Mouse (Mus musculus): ENCODE measurements at regions not wholly inside any gene's neighbourhood (a gene's known extent, or its start where the extent isn't known, plus 50 kb on each side); places are given as distances from the start of the nearest gene placed in this dataset.

- H3K27me3 ChIP-seq: no peaks in the 10 kb centered on the region
- H3K4me3 ChIP-seq: no peak overlapping the region
- H3K4me2 ChIP-seq (replicated peaks): no peak overlapping the region
- ATAC-seq (replicated peaks): no peak
- H3K9ac ChIP-seq (replicated peaks): no peak overlapping the region
- no peaks in the 10 kb centered on the region for H3K4me1 ChIP-seq
- no peak overlapping the region for H3K27ac ChIP-seq (replicated peaks)
- no peaks in the 10 kb centered on the region for H3K9me3 ChIP-seq
- WGBS: 83% methylated on average over 2 of the region's 2 CpGs
- H3K36me3 ChIP-seq: no peaks in the 10 kb centered on the region
These were observed 361.6 kb upstream of the Edil3 start for GRCm38 (mm10) chr13:88459474-88460173.

- Histone ChIP-seq H3K4me3 (no peak overlapping the region), H3K9me3 (no peaks in the 10 kb centered on the region), H3K27me3 (no peaks in the 10 kb centered on the region), H3K9ac (replicated peaks) (no peak overlapping the region), H3K36me3 (no peaks in the 10 kb centered on the region), H3K4me2 (replicated peaks) (no peak overlapping the region), H3K4me1 (no peaks in the 10 kb centered on the region), H3K27ac (replicated peaks) (no peak overlapping the region)
- 60% methylated on average over 10 of the region's 10 CpGs for WGBS
- ATAC-seq (replicated peaks): peak; percentile 67; the same call in 1 of the 2 replicates
These were observed 331.2 kb upstream of the Edil3 start for GRCm38 (mm10) chr13:88490104-88490503.

GRCm38 (mm10) chr13:88510850-88511554, 310.3 kb upstream of the Edil3 start:
- Histone ChIP-seq H3K4me2 (replicated peaks) (no peak overlapping the region), H3K4me1 (no peaks in the 10 kb centered on the region), H3K9ac (replicated peaks) (no peak overlapping the region), H3K9me3 (no peaks in the 10 kb centered on the region), H3K27ac (replicated peaks) (no peak overlapping the region), H3K36me3 (no peaks in the 10 kb centered on the region), H3K4me3 (no peak overlapping the region), H3K27me3 (no peaks in the 10 kb centered on the region)
- 94% methylated on average over 1 of the region's 1 CpGs for WGBS
- no peak for ATAC-seq (replicated peaks)

GRCm38 (mm10) chr13:88534796-88535195, 286.5 kb upstream of the Edil3 start:
- no peaks in the 10 kb centered on the region for H3K9me3 ChIP-seq
- H3K4me3 ChIP-seq: no peak overlapping the region
- ATAC-seq (replicated peaks): no peak
- H3K4me2 ChIP-seq (replicated peaks): no peak overlapping the region
- H3K4me1 ChIP-seq: no peaks in the 10 kb centered on the region
- no peak overlapping the region for H3K27ac ChIP-seq (replicated peaks)
- H3K36me3 ChIP-seq: no peaks in the 10 kb centered on the region
- H3K9ac ChIP-seq (replicated peaks): no peak overlapping the region
- no peaks in the 10 kb centered on the region for H3K27me3 ChIP-seq

GRCm38 (mm10) chr13:88554504-88554903, 266.8 kb upstream of the Edil3 start:
- WGBS: 48% methylated on average over 2 of the region's 2 CpGs
- Histone ChIP-seq H3K36me3 (no peaks in the 10 kb centered on the region), H3K9me3 (no peaks in the 10 kb centered on the region), H3K4me1 (no peaks in the 10 kb centered on the region), H3K9ac (replicated peaks) (no peak overlapping the region), H3K27me3 (no peaks in the 10 kb centered on the region), H3K4me3 (no peak overlapping the region), H3K27ac (replicated peaks) (peak overlapping the region; percentile 62; the same call in 1 of the 2 replicates), H3K4me2 (replicated peaks) (no peak overlapping the region)
- peak; percentile 98 for ATAC-seq (replicated peaks)

- no peak overlapping the region for H3K27ac ChIP-seq (replicated peaks)
- ATAC-seq (replicated peaks): peak; percentile 53; the same call in 1 of the 2 replicates
- H3K9me3 ChIP-seq: no peaks in the 10 kb centered on the region
- H3K4me1 ChIP-seq: no peaks in the 10 kb centered on the region
- no peak overlapping the region for H3K4me3 ChIP-seq
- H3K9ac ChIP-seq (replicated peaks): no peak overlapping the region
- no peaks in the 10 kb centered on the region for H3K36me3 ChIP-seq
- H3K4me2 ChIP-seq (replicated peaks): no peak overlapping the region
- 45% methylated on average over 1 of the region's 1 CpGs for WGBS
- no peaks in the 10 kb centered on the region for H3K27me3 ChIP-seq
These were observed 256.3 kb upstream of the Edil3 start for GRCm38 (mm10) chr13:88564978-88565377.

- Histone ChIP-seq H3K27ac (replicated peaks) (no peak overlapping the region), H3K9ac (replicated peaks) (no peak overlapping the region), H3K9me3 (no peaks in the 10 kb centered on the region), H3K27me3 (no peaks in the 10 kb centered on the region), H3K4me3 (no peak overlapping the region), H3K4me2 (replicated peaks) (no peak overlapping the region), H3K36me3 (no peaks in the 10 kb centered on the region), H3K4me1 (no peaks in the 10 kb centered on the region)
- WGBS: 72% methylated on average over 1 of the region's 1 CpGs
- ATAC-seq (replicated peaks): no peak
These were observed 219.0 kb upstream of the Edil3 start for GRCm38 (mm10) chr13:88602244-88602643.

GRCm38 (mm10) chr13:88610610-88611009, 210.7 kb upstream of the Edil3 start:
- H3K27me3 ChIP-seq: no peaks in the 10 kb centered on the region
- no peaks in the 10 kb centered on the region for H3K9me3 ChIP-seq
- H3K27ac ChIP-seq (replicated peaks): no peak overlapping the region
- H3K36me3 ChIP-seq: no peaks in the 10 kb centered on the region
- H3K4me2 ChIP-seq (replicated peaks): no peak overlapping the region
- no peak overlapping the region for H3K4me3 ChIP-seq
- H3K4me1 ChIP-seq: no peaks in the 10 kb centered on the region
- ATAC-seq (replicated peaks): no peak
- H3K9ac ChIP-seq (replicated peaks): no peak overlapping the region
- WGBS: 59% methylated on average over 2 of the region's 2 CpGs

- H3K9me3 ChIP-seq: no peaks in the 10 kb centered on the region
- H3K27ac ChIP-seq (replicated peaks): no peak overlapping the region
- no peaks in the 10 kb centered on the region for H3K27me3 ChIP-seq
- H3K9ac ChIP-seq (replicated peaks): no peak overlapping the region
- no peaks in the 10 kb centered on the region for H3K4me1 ChIP-seq
- H3K4me3 ChIP-seq: no peak overlapping the region
- no peak for ATAC-seq (replicated peaks)
- no peak overlapping the region for H3K4me2 ChIP-seq (replicated peaks)
- 73% methylated on average over 3 of the region's 3 CpGs for WGBS
- no peaks in the 10 kb centered on the region for H3K36me3 ChIP-seq
These were observed 208.0 kb upstream of the Edil3 start for GRCm38 (mm10) chr13:88613231-88613630.

- Histone ChIP-seq H3K27me3 (no peaks in the 10 kb centered on the region), H3K27ac (replicated peaks) (peak overlapping the region; percentile 54; the same call in 1 of the 2 replicates), H3K36me3 (no peaks in the 10 kb centered on the region), H3K4me1 (0 out of 2 replicates have a peak, but pooled peaks cover 3% of the 10 kb centered on the region), H3K9me3 (no peaks in the 10 kb centered on the region), H3K4me3 (no peak overlapping the region), H3K9ac (replicated peaks) (no peak overlapping the region), H3K4me2 (replicated peaks) (no peak overlapping the region)
- WGBS: 71% methylated on average over 2 of the region's 2 CpGs
- 0 out of 2 replicates have a peak, but pooled peaks have one; percentile 60 for ATAC-seq (replicated peaks)
These were observed 171.1 kb upstream of the Edil3 start for GRCm38 (mm10) chr13:88650135-88650534.

- Histone ChIP-seq H3K27me3 (no peaks in the 10 kb centered on the region), H3K9me3 (no peaks in the 10 kb centered on the region), H3K4me3 (no peak overlapping the region), H3K4me2 (replicated peaks) (no peak overlapping the region), H3K36me3 (no peaks in the 10 kb centered on the region), H3K27ac (replicated peaks) (peak overlapping the region; percentile 54), H3K4me1 (0 out of 2 replicates have a peak, but pooled peaks cover 3% of the 10 kb centered on the region), H3K9ac (replicated peaks) (no peak overlapping the region)
- 39% methylated on average over 2 of the region's 2 CpGs for WGBS
- no peak; the same call in 1 of the 2 replicates for ATAC-seq (replicated peaks)
These were observed 170.2 kb upstream of the Edil3 start for GRCm38 (mm10) chr13:88651036-88651435.

GRCm38 (mm10) chr13:88655030-88655429, 166.2 kb upstream of the Edil3 start:
- H3K4me3 ChIP-seq: no peak overlapping the region
- 67% methylated on average over 3 of the region's 3 CpGs for WGBS
- no peak; the same call in 1 of the 2 replicates for ATAC-seq (replicated peaks)
- H3K36me3 ChIP-seq: no peaks in the 10 kb centered on the region
- H3K27ac ChIP-seq (replicated peaks): no peak overlapping the region
- H3K9ac ChIP-seq (replicated peaks): no peak overlapping the region
- no peaks in the 10 kb centered on the region for H3K9me3 ChIP-seq
- H3K27me3 ChIP-seq: no peaks in the 10 kb centered on the region
- H3K4me2 ChIP-seq (replicated peaks): no peak overlapping the region
- 0 out of 2 replicates have a peak, but pooled peaks cover 3% of the 10 kb centered on the region for H3K4me1 ChIP-seq

Measured in forebrain, embryonic 15.5 days (tissue).